Mouse (Mus musculus) hindbrain, embryonic 15.5 days (tissue): ENCODE data around the gene Ppp2r5d. TPM values are rescaled to one million over a fixed set of nuclear protein-coding genes. Genes with fewer than 3 reads are reported as not detected.
A peak's percentile ranks its signal among the peaks of the same experiment; 100 is the strongest.

Source experiments
- ATAC-seq: fragments of 200-750 bp; cut with Nextera tagmentation; 2 replicates; pipeline ENCODE4 v1.8.0; 2017; ENCODE audit warnings: low read depth, moderate number of reproducible peaks, moderate TSS enrichment; ENCODE audit not compliant: low FRiP score
- H3K27ac ChIP-seq: fragments of 300-500 bp; sonication (generic); replicated peaks from 2 replicates; pipeline ENCODE4 v1.5.1; 2015; ENCODE audit warnings: mild to moderate bottlenecking, inconsistent platforms
- H3K27me3 ChIP-seq: fragments of 300-500 bp; sonication (generic); 2 replicates; pipeline ENCODE4 v1.6.1; 2015; ENCODE audit warnings: control low read depth, inconsistent platforms
- H3K36me3 ChIP-seq: fragments of 300-500 bp; sonication (generic); 2 replicates; pipeline ENCODE4 v1.6.1; 2015; ENCODE audit warnings: control low read depth, inconsistent platforms
- H3K4me1 ChIP-seq: fragments of 300-500 bp; sonication (generic); replicated peaks from 2 replicates; pipeline ENCODE4 v1.6.1; 2015; ENCODE audit warnings: control low read depth, inconsistent platforms
- H3K4me2 ChIP-seq: fragments of 300-500 bp; sonication (generic); 2 replicates; pipeline ENCODE4 v1.6.1; 2015; ENCODE audit warnings: moderate library complexity, mild to moderate bottlenecking, inconsistent platforms
- H3K4me3 ChIP-seq: fragments of 300-500 bp; sonication (generic); 2 replicates; pipeline ENCODE4 v1.5.1; 2015; ENCODE audit warnings: mild to moderate bottlenecking, inconsistent platforms
- H3K9ac ChIP-seq: fragments of 300-500 bp; sonication (generic); 2 replicates; pipeline ENCODE4 v1.6.1; 2015; ENCODE audit warnings: inconsistent platforms
- H3K9me3 ChIP-seq: fragments of 300-500 bp; sonication (generic); 2 replicates; pipeline ENCODE4 v1.6.1; 2016; ENCODE audit warnings: control low read depth, inconsistent platforms
- WGBS: fragments of 180-500 bp; shearing (Covaris S2); methylation state at CpG from one replicate; pipeline ENCODE4 v1.1.7; 2015; 5-methylcytosine and 5-hydroxymethylcytosine counted together
- polyA plus RNA-seq: library from polyadenylated mRNA; unstranded; fragments of >200 nt; fragmentation: Nextera tagmentation; extraction: Ambion mirVana; gene quantifications from 2 replicates; pipeline ENCODE4 v1.2.1, GENCODE M21; 2015

The Ppp2r5d gene
- polyA plus RNA-seq, 1 experiment from 2014 or later = 109 TPM

GRCm38 (mm10) chr17:46713849-46714248 is 8.9 kb upstream of the Ppp2r5d start:
- no peak for ATAC-seq

GRCm38 (mm10) chr17:46712442-46712841 is 7.5 kb upstream of the Ppp2r5d start:
- H3K27me3 ChIP-seq = no peaks in the 10 kb centered on the region
- H3K36me3 ChIP-seq = peaks cover 24% of the 10 kb centered on the region
- H3K9me3 ChIP-seq = no peaks in the 10 kb centered on the region
- WGBS = 79% methylated on average over 7 of the region's 7 CpGs
- H3K4me3 ChIP-seq = peak overlapping the region; percentile 96
- H3K4me2 ChIP-seq = peak overlapping the region; percentile 98
- ATAC-seq = no peak
- peak overlapping the region; percentile 88 for H3K9ac ChIP-seq
- H3K27ac ChIP-seq = no peak overlapping the region
- peaks cover 25% of the 10 kb centered on the region for H3K4me1 ChIP-seq

More at GRCm38 (mm10) chr17:46713849-46714248, 8.9 kb upstream of the Ppp2r5d start:
- Histone ChIP-seq H3K27ac (no peak overlapping the region), H3K4me3 (no peak overlapping the region), H3K27me3 (no peaks in the 10 kb centered on the region), H3K9me3 (no peaks in the 10 kb centered on the region), H3K4me2 (no peak overlapping the region), H3K9ac (no peak overlapping the region), H3K4me1 (peaks cover 25% of the 10 kb centered on the region), H3K36me3 (peaks cover 24% of the 10 kb centered on the region)
- 96% methylated on average over 9 of the region's 9 CpGs for WGBS

- Histone ChIP-seq H3K4me3 (peak overlapping the region; percentile 96), H3K27me3 (no peaks in the 10 kb centered on the region), H3K9ac (peak overlapping the region; percentile 88), H3K4me2 (peak overlapping the region; percentile 98), H3K9me3 (no peaks in the 10 kb centered on the region), H3K36me3 (peaks cover 22% of the 10 kb centered on the region), H3K27ac (peak overlapping the region; percentile 72), H3K4me1 (peaks cover 25% of the 10 kb centered on the region)
- WGBS = 1% methylated on average over 57 of the region's 76 CpGs
- ATAC-seq = peak; percentile 72
These were observed 6.8 kb upstream of the Ppp2r5d start for GRCm38 (mm10) chr17:46711612-46712271.

- Histone ChIP-seq H3K36me3 (peaks cover 20% of the 10 kb centered on the region), H3K9ac (peak within 1 kb of the TSS; percentile 88), H3K4me3 (peak within 1 kb of the TSS; percentile 96), H3K27me3 (no peaks in the 10 kb centered on the region), H3K27ac (peak within 1 kb of the TSS; percentile 83), H3K9me3 (no peaks in the 10 kb centered on the region), H3K4me2 (peak within 1 kb of the TSS; percentile 98), H3K4me1 (peaks cover 28% of the 10 kb centered on the region)
- WGBS = 8% methylated on average over 36 of the region's 36 CpGs
- ATAC-seq = peak; percentile 93
These were observed 6.2 kb upstream of the Ppp2r5d start, which contains the start of gene Pex6 for GRCm38 (mm10) chr17:46710959-46711597. Gene Pex6 (plus strand): TSS chr17:46711463.

- Histone ChIP-seq H3K36me3 (no peaks in the 10 kb centered on the region), H3K4me2 (peak overlapping the region; percentile 91; the same call in 1 of the 2 replicates), H3K27me3 (no peaks in the 10 kb centered on the region), H3K9ac (no peak overlapping the region), H3K27ac (no peak overlapping the region), H3K4me3 (no peak overlapping the region), H3K4me1 (peaks cover 43% of the 10 kb centered on the region), H3K9me3 (no peaks in the 10 kb centered on the region)
- no peak for ATAC-seq
- WGBS = 94% methylated on average over 14 of the region's 14 CpGs
These were observed 1.6 kb upstream of the Ppp2r5d start for GRCm38 (mm10) chr17:46706375-46707089.

- H3K36me3 ChIP-seq = peaks cover 5% of the 10 kb centered on the region; the same call in 1 of the 2 replicates
- peak overlapping the region; percentile 91 for H3K4me2 ChIP-seq
- H3K4me3 ChIP-seq = peak overlapping the region; percentile 98
- H3K9ac ChIP-seq = peak overlapping the region; percentile 90
- 4% methylated on average over 40 of the region's 41 CpGs for WGBS
- H3K9me3 ChIP-seq = no peaks in the 10 kb centered on the region
- peak overlapping the region; percentile 94 for H3K27ac ChIP-seq
- no peaks in the 10 kb centered on the region for H3K27me3 ChIP-seq
- ATAC-seq = peak; percentile 75
- peaks cover 44% of the 10 kb centered on the region for H3K4me1 ChIP-seq
These were observed 682 bp downstream of the Ppp2r5d start for GRCm38 (mm10) chr17:46703971-46704886.

GRCm38 (mm10) chr17:46702506-46702905 is 2.4 kb downstream of the Ppp2r5d start:
- Histone ChIP-seq H3K9ac (no peak overlapping the region), H3K9me3 (no peaks in the 10 kb centered on the region), H3K4me1 (peaks cover 44% of the 10 kb centered on the region), H3K36me3 (peaks cover 9% of the 10 kb centered on the region), H3K27me3 (no peaks in the 10 kb centered on the region), H3K4me2 (peak overlapping the region; percentile 91; the same call in 1 of the 2 replicates), H3K27ac (no peak overlapping the region), H3K4me3 (no peak overlapping the region)
- no peak for ATAC-seq
- 82% methylated on average over 5 of the region's 5 CpGs for WGBS

- Histone ChIP-seq H3K4me2 (0 out of 2 replicates have a peak overlapping the region, but pooled peaks have one; percentile 7), H3K9me3 (no peaks in the 10 kb centered on the region), H3K27me3 (no peaks in the 10 kb centered on the region), H3K4me3 (no peak overlapping the region), H3K27ac (no peak overlapping the region), H3K4me1 (peaks cover 44% of the 10 kb centered on the region), H3K9ac (no peak overlapping the region), H3K36me3 (peaks cover 9% of the 10 kb centered on the region)
- no peak for ATAC-seq
- 87% methylated on average over 12 of the region's 12 CpGs for WGBS
These were observed 2.8 kb downstream of the Ppp2r5d start for GRCm38 (mm10) chr17:46702100-46702499.

- 69% methylated on average over 12 of the region's 12 CpGs for WGBS
- ATAC-seq = no peak
- no peak overlapping the region for H3K9ac ChIP-seq
- H3K27me3 ChIP-seq = no peaks in the 10 kb centered on the region
- no peaks in the 10 kb centered on the region for H3K9me3 ChIP-seq
- H3K4me1 ChIP-seq = peaks cover 44% of the 10 kb centered on the region
- H3K36me3 ChIP-seq = peaks cover 9% of the 10 kb centered on the region
- H3K27ac ChIP-seq = peak overlapping the region; percentile 7; the same call in 1 of the 2 replicates
- H3K4me3 ChIP-seq = no peak overlapping the region
- peak overlapping the region; percentile 1; the same call in 1 of the 2 replicates for H3K4me2 ChIP-seq
These were observed 3.4 kb downstream of the Ppp2r5d start for GRCm38 (mm10) chr17:46701489-46701888.

- Histone ChIP-seq H3K4me2 (no peak overlapping the region), H3K36me3 (peaks cover 9% of the 10 kb centered on the region), H3K4me1 (peaks cover 32% of the 10 kb centered on the region), H3K27ac (no peak overlapping the region), H3K27me3 (no peaks in the 10 kb centered on the region), H3K4me3 (no peak overlapping the region), H3K9me3 (no peaks in the 10 kb centered on the region), H3K9ac (no peak overlapping the region)
- no peak for ATAC-seq
- WGBS = 92% methylated on average over 3 of the region's 3 CpGs
These were observed 5.0 kb downstream of the Ppp2r5d start for GRCm38 (mm10) chr17:46699912-46700311.

GRCm38 (mm10) chr17:46699245-46699644 is 5.7 kb downstream of the Ppp2r5d start:
- Histone ChIP-seq H3K9ac (no peak overlapping the region), H3K9me3 (no peaks in the 10 kb centered on the region), H3K27me3 (no peaks in the 10 kb centered on the region), H3K4me1 (peaks cover 32% of the 10 kb centered on the region), H3K36me3 (peaks cover 9% of the 10 kb centered on the region), H3K4me3 (no peak overlapping the region), H3K27ac (no peak overlapping the region), H3K4me2 (no peak overlapping the region)
- no peak for ATAC-seq
- WGBS = 88% methylated on average over 5 of the region's 5 CpGs
